8 mouse cellular contexts compared by ENCODE assay signal in the genomic region with DNA sequence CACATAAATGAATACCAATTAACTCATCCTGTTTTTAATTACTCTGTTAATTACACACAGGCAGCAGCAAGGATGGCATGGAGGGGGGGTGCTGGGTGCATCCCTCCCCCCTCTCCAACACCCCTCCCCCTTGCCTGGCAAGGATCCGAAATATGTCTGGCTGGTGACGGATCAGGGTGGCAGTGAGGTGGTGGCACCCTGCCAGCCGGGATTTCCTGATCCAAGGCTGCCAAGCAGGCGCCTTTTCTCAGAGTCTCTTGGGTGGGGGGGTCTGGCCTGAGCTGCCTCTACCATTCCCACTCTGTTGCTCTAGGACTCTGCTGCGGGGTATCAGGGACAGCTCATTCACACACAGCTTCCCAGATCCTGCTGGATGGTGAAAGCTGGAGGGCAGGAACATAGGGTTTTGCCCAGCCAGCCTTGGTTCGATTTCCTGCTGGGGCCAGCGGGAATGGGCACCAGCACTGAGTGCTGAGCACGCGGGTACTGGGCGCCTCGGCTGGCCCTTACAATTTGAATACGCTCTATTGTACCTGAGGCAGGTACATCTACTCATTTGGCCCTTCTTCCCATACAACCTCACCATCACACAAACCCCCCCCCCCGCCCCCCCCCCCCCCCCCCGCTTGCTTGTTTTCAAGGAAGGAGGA. TPM values are rescaled to one million over a fixed set of nuclear protein-coding genes. Genes with fewer than 3 reads are reported as not detected.
DNase-seq lines count a peak whose midpoint lies in the region; ATAC-seq lines count a peak whose summit lies in the region.

No protein-coding gene starts in this region.

- H3K9ac ChIP-seq in embryonic facial prominence, embryonic 12.5 days: no peak overlapping the region
- 0 out of 2 replicates have a peak overlapping the region, but pooled peaks have one; percentile 16 for H3K9ac ChIP-seq in heart, embryonic 15.5 days
- H3K9ac ChIP-seq in midbrain, embryonic 14.5 days (replicated peaks; ENCODE audit: low read length): no peak overlapping the region; the same call in 1 of the 2 replicates

- 49% methylated on average over 13 of the region's 14 CpGs for WGBS in embryonic facial prominence, embryonic 12.5 days
- WGBS in embryonic facial prominence, embryonic 10.5 days: 61% methylated on average over 14 of the region's 14 CpGs
- 40% methylated on average over 14 of the region's 14 CpGs for WGBS in heart, embryonic 15.5 days
- WGBS in midbrain, embryonic 14.5 days: 64% methylated on average over 13 of the region's 14 CpGs

- no peak overlapping the region for H3K4me3 ChIP-seq in embryonic facial prominence, embryonic 12.5 days
- H3K4me3 ChIP-seq in embryonic facial prominence, embryonic 10.5 days: no peak overlapping the region
- no peak overlapping the region for H3K4me3 ChIP-seq in heart, embryonic 15.5 days
- no peak overlapping the region for H3K4me3 ChIP-seq in midbrain, embryonic 14.5 days (replicated peaks; ENCODE audit: low read depth, low read length)

- no peak for ATAC-seq in embryonic facial prominence, embryonic 12.5 days (ENCODE audit: insufficient number of reproducible peaks, insufficient read depth, low FRiP score, low TSS enrichment)
- ATAC-seq in heart, embryonic 15.5 days (replicated peaks; ENCODE audit: insufficient number of reproducible peaks, insufficient read depth, low FRiP score, low read depth): peak; percentile 58
- ATAC-seq in midbrain, embryonic 14.5 days (ENCODE audit: low FRiP score, low TSS enrichment): peak; percentile 28; the same call in 1 of the 2 replicates

- no peaks in the 10 kb centered on the region for H3K9me3 ChIP-seq in embryonic facial prominence, embryonic 12.5 days
- no peaks in the 10 kb centered on the region for H3K9me3 ChIP-seq in embryonic facial prominence, embryonic 10.5 days
- H3K9me3 ChIP-seq in heart, embryonic 15.5 days (replicated peaks): no peaks in the 10 kb centered on the region
- no peaks in the 10 kb centered on the region for H3K9me3 ChIP-seq in midbrain, embryonic 14.5 days (ENCODE audit: control insufficient read depth, low read length)

- peak overlapping the region; percentile 79 for H3K27ac ChIP-seq in embryonic facial prominence, embryonic 12.5 days
- no peak overlapping the region; the same call in 1 of the 2 replicates for H3K27ac ChIP-seq in embryonic facial prominence, embryonic 10.5 days (replicated peaks)
- H3K27ac ChIP-seq in heart, embryonic 15.5 days: peak overlapping the region; percentile 87
- H3K27ac ChIP-seq in midbrain, embryonic 14.5 days (replicated peaks; ENCODE audit: low read depth, low read length): peak overlapping the region; percentile 63

- DNase-seq in embryonic facial prominence, embryonic 10.5 days (ENCODE audit: low spot score): no peak
- DNase-seq in urinary bladder, postnatal 14 days (ENCODE audit: low spot score): peak; percentile 58
- DNase-seq in urinary bladder, postnatal 10 days (ENCODE audit: low spot score): no peak
- peak; percentile 78 to 86 for DNase-seq in kidney, postnatal 4 days
- peak; percentile 82 for DNase-seq in midbrain, embryonic 14.5 days
- no peak for DNase-seq in thymus, postnatal 25 days

- 0 out of 2 replicates have a peak overlapping the region, but pooled peaks have one; percentile 13 for H3K4me2 ChIP-seq in embryonic facial prominence, embryonic 12.5 days (replicated peaks)
- peak overlapping the region; percentile 39; the same call in 1 of the 2 replicates for H3K4me2 ChIP-seq in heart, embryonic 15.5 days
- H3K4me2 ChIP-seq in midbrain, embryonic 14.5 days (ENCODE audit: low read length): peak overlapping the region; percentile 21; the same call in 1 of the 2 replicates

- no peaks in the 10 kb centered on the region for H3K36me3 ChIP-seq in embryonic facial prominence, embryonic 12.5 days
- no peaks in the 10 kb centered on the region for H3K36me3 ChIP-seq in embryonic facial prominence, embryonic 10.5 days (replicated peaks)
- no peaks in the 10 kb centered on the region for H3K36me3 ChIP-seq in heart, embryonic 15.5 days
- no peaks in the 10 kb centered on the region for H3K36me3 ChIP-seq in midbrain, embryonic 14.5 days (ENCODE audit: control insufficient read depth, insufficient read depth, low read length)

- peaks cover 54% of the 10 kb centered on the region for H3K4me1 ChIP-seq in embryonic facial prominence, embryonic 12.5 days
- peaks cover 83% of the 10 kb centered on the region for H3K4me1 ChIP-seq in embryonic facial prominence, embryonic 10.5 days
- peaks cover 68% of the 10 kb centered on the region for H3K4me1 ChIP-seq in heart, embryonic 15.5 days (replicated peaks)
- peaks cover 41% of the 10 kb centered on the region for H3K4me1 ChIP-seq in midbrain, embryonic 14.5 days (ENCODE audit: control insufficient read depth, insufficient read depth, low read length)

- H3K27me3 ChIP-seq in embryonic facial prominence, embryonic 12.5 days: peaks cover 22% of the 10 kb centered on the region
- peaks cover 70% of the 10 kb centered on the region for H3K27me3 ChIP-seq in embryonic facial prominence, embryonic 10.5 days (replicated peaks; ENCODE audit: low read depth, poor library complexity, severe bottlenecking)
- peaks cover 10% of the 10 kb centered on the region for H3K27me3 ChIP-seq in heart, embryonic 15.5 days
- H3K27me3 ChIP-seq in midbrain, embryonic 14.5 days (ENCODE audit: control insufficient read depth, insufficient read depth, low read length): no peaks in the 10 kb centered on the region

RNA-seq across cellular contexts. Expression of a gene that starts 33.1 kb away (rescaled TPM):
- polyA plus RNA-seq in embryonic facial prominence, embryonic 12.5 days (2016; fragmentation: Nextera tagmentation; extraction: Ambion mirVana): 3.9 and 4.4 TPM in 2 replicates
- polyA plus RNA-seq in embryonic facial prominence, embryonic 10.5 days (2016; fragmentation: Nextera tagmentation; extraction: Ambion mirVana): 1.7 and 2.3 TPM in 2 replicates
- polyA plus RNA-seq in heart, embryonic 15.5 days (2015; fragmentation: Nextera tagmentation; extraction: Ambion mirVana): 4.2 and 5.9 TPM in 2 replicates
- polyA plus RNA-seq in midbrain, embryonic 14.5 days (2014; fragmentation: Nextera tagmentation; extraction: Ambion mirVana): 25.2 and 28.7 TPM in 2 replicates

RNA-seq across cellular contexts. Expression of a gene that starts 43.3 kb away (rescaled TPM):
- polyA plus RNA-seq in embryonic facial prominence, embryonic 12.5 days (2016; fragmentation: Nextera tagmentation; extraction: Ambion mirVana): not detected in 2 replicates
- 0.30 TPM in 1 of 2 replicates, not detected in the other for polyA plus RNA-seq in embryonic facial prominence, embryonic 10.5 days (2016; fragmentation: Nextera tagmentation; extraction: Ambion mirVana)
- not detected in 2 replicates for polyA plus RNA-seq in heart, embryonic 15.5 days (2015; fragmentation: Nextera tagmentation; extraction: Ambion mirVana)
- not detected in 2 replicates for polyA plus RNA-seq in midbrain, embryonic 14.5 days (2014; fragmentation: Nextera tagmentation; extraction: Ambion mirVana)

RNA-seq across cellular contexts. Expression of a gene that starts 54.4 kb away (rescaled TPM):
- 46.3 and 56.3 TPM in 2 replicates for polyA plus RNA-seq in embryonic facial prominence, embryonic 12.5 days (2016; fragmentation: Nextera tagmentation; extraction: Ambion mirVana)
- polyA plus RNA-seq in embryonic facial prominence, embryonic 10.5 days (2016; fragmentation: Nextera tagmentation; extraction: Ambion mirVana): 49.6 and 54.9 TPM in 2 replicates
- 47.1 and 56.2 TPM in 2 replicates for polyA plus RNA-seq in heart, embryonic 15.5 days (2015; fragmentation: Nextera tagmentation; extraction: Ambion mirVana)
- polyA plus RNA-seq in midbrain, embryonic 14.5 days (2014; fragmentation: Nextera tagmentation; extraction: Ambion mirVana): 107 and 158 TPM in 2 replicates

RNA-seq across cellular contexts. Expression of a gene that starts 54.5 kb away (rescaled TPM):
- 7.1 and 7.4 TPM in 2 replicates for polyA plus RNA-seq in embryonic facial prominence, embryonic 12.5 days (2016; fragmentation: Nextera tagmentation; extraction: Ambion mirVana)
- polyA plus RNA-seq in embryonic facial prominence, embryonic 10.5 days (2016; fragmentation: Nextera tagmentation; extraction: Ambion mirVana): 4.6 and 5.2 TPM in 2 replicates
- polyA plus RNA-seq in heart, embryonic 15.5 days (2015; fragmentation: Nextera tagmentation; extraction: Ambion mirVana): 8.0 and 12.2 TPM in 2 replicates
- polyA plus RNA-seq in midbrain, embryonic 14.5 days (2014; fragmentation: Nextera tagmentation; extraction: Ambion mirVana): 5.5 and 6.3 TPM in 2 replicates

Comparison
In these comparisons a context has a peak if more than half of its experiments do, and no peak if none do; other contexts are left out.
1. DNase-seq: peak in urinary bladder, postnatal 14 days (single experiment), kidney, postnatal 4 days (2 of 2) and midbrain, embryonic 14.5 days (single experiment); none in embryonic facial prominence, embryonic 10.5 days (single experiment), urinary bladder, postnatal 10 days (single experiment) and thymus, postnatal 25 days (single experiment).
2. Peak in every context shown above with its lines, with median percentiles within 50 percentile points of each other: H3K4me2 ChIP-seq.